Mouse (Mus musculus) kidney, embryonic 14.5 days (tissue): ENCODE data around the gene Rnf2. TPM values are rescaled to one million over a fixed set of nuclear protein-coding genes. Genes with fewer than 3 reads are reported as not detected.

ENCODE experiments used
- ATAC-seq: fragments of 200-750 bp; cut with Nextera tagmentation; 2 replicates; pipeline ENCODE4 v1.8.0; 2017; ENCODE audit warnings: moderate number of reproducible peaks, mild to moderate bottlenecking, moderate TSS enrichment, moderate library complexity; ENCODE audit not compliant: low FRiP score, low TSS enrichment
- H3K27ac ChIP-seq: fragments of 300-500 bp; sonication (generic); 2 replicates; pipeline ENCODE4 v1.5.1; 2014; ENCODE audit warnings: low read depth, mild to moderate bottlenecking, low read length, moderate library complexity, mixed read lengths
- H3K27me3 ChIP-seq: fragments of 300-500 bp; sonication (generic); 2 replicates; pipeline ENCODE4 v1.6.1; 2014; ENCODE audit warnings: mild to moderate bottlenecking, low read length; ENCODE audit not compliant: control insufficient read depth, insufficient read depth
- H3K36me3 ChIP-seq: fragments of 300-500 bp; sonication (generic); 2 replicates; pipeline ENCODE4 v1.6.1; 2014; ENCODE audit warnings: low read length, mixed read lengths; ENCODE audit not compliant: control insufficient read depth, insufficient read depth
- H3K4me1 ChIP-seq: fragments of 300-500 bp; sonication (generic); 2 replicates; pipeline ENCODE4 v1.6.1; 2014; ENCODE audit warnings: low read length, mixed read lengths; ENCODE audit not compliant: control insufficient read depth, insufficient read depth
- H3K4me2 ChIP-seq: fragments of 300-500 bp; sonication (generic); replicated peaks from 2 replicates; pipeline ENCODE4 v1.6.1; 2014; ENCODE audit warnings: low read depth, mild to moderate bottlenecking, low read length
- H3K4me3 ChIP-seq: fragments of 300-500 bp; sonication (generic); 2 replicates; pipeline ENCODE4 v1.5.1; 2014; ENCODE audit warnings: mild to moderate bottlenecking, low read length
- H3K9ac ChIP-seq: fragments of 300-500 bp; sonication (generic); 2 replicates; pipeline ENCODE4 v1.6.1; 2014; ENCODE audit warnings: low read depth, mild to moderate bottlenecking, low read length, moderate library complexity
- H3K9me3 ChIP-seq: fragments of 300-500 bp; sonication (generic); 2 replicates; pipeline ENCODE4 v1.6.1; 2016; ENCODE audit warnings: low read length; ENCODE audit not compliant: control insufficient read depth
- WGBS: fragments of 180-500 bp; shearing (Covaris S2); extraction: QIAGEN DNeasy Blood & Tissue Kit; methylation state at CpG from one replicate; pipeline ENCODE4 v1.1.7; 2014; 5-methylcytosine and 5-hydroxymethylcytosine counted together
- microRNA-seq: library from miRNA; unstranded; fragments of <30 nt; microRNA quantifications from one replicate; pipeline ENCODE4, GENCODE M21; 2016
- polyA plus RNA-seq: library from polyadenylated mRNA; unstranded; fragments of >200 nt; fragmentation: Nextera tagmentation; extraction: Ambion mirVana; gene quantifications from 2 replicates; pipeline ENCODE4 v1.2.1, GENCODE M21; 2014

The Rnf2 gene
- polyA plus RNA-seq, 1 experiment from 2014 or later = 105 TPM

GRCm38 (mm10) chr1:151427888-151428262, 72.9 kb downstream of the Rnf2 start:
- Histone ChIP-seq H3K9ac (peak overlapping the region; percentile 79), H3K4me3 (peak overlapping the region; percentile 89), H3K36me3 (peaks cover 2% of the 10 kb centered on the region; the same call in 1 of the 2 replicates), H3K27me3 (no peaks in the 10 kb centered on the region), H3K4me1 (peaks cover 4% of the 10 kb centered on the region; the same call in 1 of the 2 replicates), H3K9me3 (no peaks in the 10 kb centered on the region), H3K4me2 (peak overlapping the region; percentile 49), H3K27ac (peak overlapping the region; percentile 65; the same call in 1 of the 2 replicates)
- peak; percentile 76 for ATAC-seq
- WGBS = under 1% methylated on average over 26 of the region's 26 CpGs

GRCm38 (mm10) chr1:151426947-151427600, 73.7 kb downstream of the Rnf2 start:
- Histone ChIP-seq H3K9ac (peak overlapping the region; percentile 79), H3K4me2 (peak overlapping the region; percentile 49), H3K4me3 (peak overlapping the region; percentile 89), H3K9me3 (no peaks in the 10 kb centered on the region), H3K27ac (no peak overlapping the region), H3K4me1 (peaks cover 4% of the 10 kb centered on the region; the same call in 1 of the 2 replicates), H3K27me3 (no peaks in the 10 kb centered on the region), H3K36me3 (peaks cover 8% of the 10 kb centered on the region)
- no peak for ATAC-seq
- 21% methylated on average over 7 of the region's 7 CpGs for WGBS

DNA sequence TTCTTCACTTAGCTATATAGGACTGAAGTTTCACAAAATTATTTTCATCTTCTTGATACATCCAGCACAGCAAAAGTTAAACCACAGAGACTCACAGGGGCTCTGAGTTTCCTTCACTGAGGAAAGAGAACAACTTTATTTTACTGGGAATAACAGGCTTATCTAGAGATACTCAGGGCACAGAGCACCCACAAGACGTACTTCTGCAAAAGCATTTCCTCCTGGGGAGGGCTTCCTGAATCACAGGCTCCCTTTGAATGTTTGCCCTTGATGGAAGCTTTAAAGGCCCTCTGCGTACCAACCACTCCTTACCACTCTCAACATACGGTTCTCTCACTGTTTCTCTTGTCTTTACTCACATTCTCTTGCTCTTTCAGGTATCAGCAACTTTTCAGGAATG, 78.6 kb downstream of the Rnf2 start:
- H3K27ac ChIP-seq = no peak overlapping the region
- H3K4me3 ChIP-seq = no peak overlapping the region
- H3K27me3 ChIP-seq = no peaks in the 10 kb centered on the region
- no peaks in the 10 kb centered on the region for H3K9me3 ChIP-seq
- 81% methylated on average over 3 of the region's 3 CpGs for whole genome bisulfite sequencing
- no peaks in the 10 kb centered on the region for H3K4me1 ChIP-seq
- H3K9ac ChIP-seq = no peak overlapping the region
- ATAC-seq = no peak
- H3K4me2 ChIP-seq = no peak overlapping the region
- peaks cover 29% of the 10 kb centered on the region for H3K36me3 ChIP-seq

DNA sequence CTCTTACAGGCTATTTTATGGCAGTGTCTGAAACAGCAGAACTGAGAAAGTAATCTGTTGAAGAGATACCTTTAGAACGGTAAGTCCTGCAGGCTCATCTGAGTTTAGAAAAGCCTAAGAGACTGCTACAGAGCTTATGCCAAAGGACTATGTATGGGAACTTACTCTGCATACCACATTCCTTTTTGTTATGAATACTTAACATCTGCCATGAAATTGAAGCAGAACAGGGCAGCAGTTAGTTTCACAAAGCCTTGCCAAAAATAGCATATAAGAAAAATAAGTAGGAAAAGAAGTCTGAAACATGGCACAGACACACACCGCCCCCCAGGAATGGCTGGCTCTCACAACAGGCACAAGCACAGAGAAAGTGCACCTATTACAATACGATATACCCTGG, 90.9 kb downstream of the Rnf2 start:
- Histone ChIP-seq H3K9me3 (no peaks in the 10 kb centered on the region), H3K36me3 (peaks cover 24% of the 10 kb centered on the region; the same call in 1 of the 2 replicates), H3K4me3 (no peak overlapping the region), H3K4me1 (no peaks in the 10 kb centered on the region), H3K4me2 (no peak overlapping the region), H3K27ac (no peak overlapping the region), H3K27me3 (no peaks in the 10 kb centered on the region), H3K9ac (no peak overlapping the region)
- 94% methylated on average over 3 of the region's 3 CpGs for WGBS
- no peak for ATAC-seq

Small RNA genes lying within 50 kb of the gene (microRNA-seq; reads per million reads assigned to microRNA genes)
- gene Mir7682 = 0.84 reads per million

Other genes with a start within 250 kb of the Rnf2 start
- gene Ivns1abp, start 156.5 kb downstream of the Rnf2 start, polyA plus RNA-seq = 208 and 414 TPM in 2 replicates
- gene Swt1, start 72.5 kb downstream of the Rnf2 start, polyA plus RNA-seq = 27.6 and 27.9 TPM in 2 replicates
- 41.7 and 48.0 TPM in 2 replicates for gene Trmt1l, start 72.4 kb downstream of the Rnf2 start, polyA plus RNA-seq
- gene Fam129a, start 70.2 kb upstream of the Rnf2 start, polyA plus RNA-seq = 3.1 and 5.9 TPM in 2 replicates